Mouse (Mus musculus): Measurements from ENCODE around the gene Ccm2l. TPM values are rescaled to one million over a fixed set of nuclear protein-coding genes. Genes with fewer than 3 reads are reported as not detected.

The Ccm2l gene
- polyA plus RNA-seq, 1 experiment from 2014 or later: 2.8 TPM

DNA sequence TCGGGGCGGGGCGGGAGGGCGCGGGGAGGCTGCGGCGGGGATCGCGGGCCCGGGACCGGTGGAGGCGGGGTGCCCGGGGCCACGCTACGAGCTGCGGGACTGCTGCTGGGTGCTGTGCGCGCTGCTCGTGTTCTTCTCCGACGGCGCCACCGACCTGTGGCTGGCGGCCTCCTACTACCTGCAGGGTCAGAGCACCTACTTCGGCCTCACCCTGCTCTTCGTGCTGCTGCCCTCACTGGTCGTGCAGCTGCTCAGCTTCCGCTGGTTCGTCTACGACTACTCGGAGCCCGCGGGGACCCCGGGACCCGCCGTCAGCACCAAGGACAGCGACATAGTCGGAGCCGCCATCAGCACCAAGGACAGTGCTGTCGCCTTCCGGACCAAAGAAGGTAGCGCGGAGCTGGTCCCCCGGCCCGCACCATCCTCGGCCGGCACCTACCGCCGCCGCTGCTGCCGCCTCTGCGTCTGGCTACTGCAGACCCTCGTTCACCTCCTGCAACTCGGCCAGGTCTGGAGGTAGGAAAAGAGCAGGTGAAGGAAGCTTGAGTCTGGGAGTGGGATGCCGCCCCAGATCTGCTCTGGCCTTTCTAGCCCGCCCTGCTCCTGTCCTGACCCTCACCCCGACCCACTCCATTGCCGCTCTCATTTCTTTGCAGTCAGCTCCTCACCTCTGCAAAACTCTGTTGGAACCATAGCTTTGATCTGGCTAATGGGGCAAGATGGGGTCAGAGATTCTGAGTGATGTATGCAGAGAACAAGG lies 33.5 kb upstream of the Ccm2l start:
- H3K9me3 ChIP-seq (ENCODE audit: control insufficient read depth, low read length): no peaks in the 10 kb centered on the region
- WGBS: 3% methylated on average over 36 of the region's 58 CpGs
- H3K4me3 ChIP-seq (ENCODE audit: low read length): peak overlapping the region; percentile 48
- H3K9ac ChIP-seq (ENCODE audit: low read length): no peak overlapping the region
- ATAC-seq (ENCODE audit: low read depth): peak; percentile 80
- peak overlapping the region; percentile 72 for H3K4me2 ChIP-seq (ENCODE audit: low read depth, low read length)
- H3K27ac ChIP-seq (ENCODE audit: low read length): no peak overlapping the region
- peaks cover 4% of the 10 kb centered on the region; the same call in 1 of the 2 replicates for H3K4me1 ChIP-seq (replicated peaks; ENCODE audit: control insufficient read depth, insufficient read depth, low read length)
- H3K27me3 ChIP-seq (ENCODE audit: control insufficient read depth, insufficient read depth, low read depth, low read length): peaks cover 36% of the 10 kb centered on the region
- H3K36me3 ChIP-seq (ENCODE audit: control insufficient read depth, insufficient read depth, low read length): no peaks in the 10 kb centered on the region

DNA sequence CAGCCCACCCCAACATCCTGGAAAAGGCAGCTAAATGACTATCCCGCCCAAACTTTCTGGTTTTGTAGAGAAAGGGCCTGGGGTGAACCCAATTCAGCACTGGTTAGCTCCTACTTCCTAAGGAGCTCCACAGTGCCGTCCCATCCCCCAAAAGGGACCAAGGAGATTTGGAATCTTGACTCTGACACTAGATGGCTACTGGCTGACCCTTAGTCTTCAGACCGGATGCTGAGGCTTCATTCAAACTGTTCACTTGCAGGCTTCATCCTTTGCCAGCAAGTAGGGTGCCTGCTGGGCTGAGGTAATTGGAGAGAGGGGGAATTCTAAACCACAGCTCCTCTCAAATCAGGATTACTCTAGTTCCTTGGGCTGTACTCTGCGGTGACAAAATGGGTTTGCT lies 32.8 kb upstream of the Ccm2l start:
- H3K4me2 ChIP-seq (ENCODE audit: low read depth, low read length): no peak overlapping the region
- H3K36me3 ChIP-seq (ENCODE audit: control insufficient read depth, insufficient read depth, low read length): no peaks in the 10 kb centered on the region
- H3K27me3 ChIP-seq (ENCODE audit: control insufficient read depth, insufficient read depth, low read depth, low read length): peaks cover 36% of the 10 kb centered on the region
- WGBS: 18% methylated on average over 4 of the region's 4 CpGs
- no peak overlapping the region for H3K27ac ChIP-seq (ENCODE audit: low read length)
- H3K9me3 ChIP-seq (ENCODE audit: control insufficient read depth, low read length): no peaks in the 10 kb centered on the region
- ATAC-seq (ENCODE audit: low read depth): no peak
- H3K4me3 ChIP-seq (ENCODE audit: low read length): no peak overlapping the region
- no peak overlapping the region for H3K9ac ChIP-seq (ENCODE audit: low read length)
- H3K4me1 ChIP-seq (replicated peaks; ENCODE audit: control insufficient read depth, insufficient read depth, low read length): peaks cover 4% of the 10 kb centered on the region; the same call in 1 of the 2 replicates

DNA sequence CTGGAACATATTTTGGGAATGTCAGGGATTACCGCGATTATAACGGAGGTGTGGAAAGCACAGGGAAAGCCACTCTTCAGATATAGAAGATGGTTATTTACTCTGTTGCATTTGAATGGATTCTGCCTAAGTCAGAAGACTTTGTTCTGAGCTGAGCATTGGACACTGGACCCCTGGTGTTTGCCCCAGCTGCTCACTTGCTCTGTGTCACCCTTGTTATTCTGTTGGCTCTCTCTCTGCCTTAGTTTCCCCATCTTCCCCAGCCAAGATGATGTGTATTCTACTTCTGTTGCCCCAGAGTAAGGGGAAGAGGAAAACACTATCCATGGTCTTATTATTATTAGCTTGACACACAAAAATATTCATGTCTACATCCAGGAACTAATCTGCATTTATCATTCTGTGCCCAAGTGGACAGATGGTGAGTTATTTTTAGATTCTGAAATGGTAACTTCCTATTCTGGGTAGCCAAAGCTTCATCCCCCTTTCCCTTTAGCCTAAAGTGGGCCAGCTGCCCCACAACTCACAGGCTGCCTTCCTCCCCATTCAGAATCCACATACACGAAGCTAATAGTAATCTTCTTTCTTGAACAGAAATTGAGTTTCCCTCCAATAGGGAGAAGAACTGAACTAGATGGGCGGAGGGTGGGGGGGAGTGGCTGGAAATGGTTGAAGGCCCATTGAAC lies 32.1 kb upstream of the Ccm2l start:
- WGBS: 75% methylated on average over 5 of the region's 5 CpGs
- H3K27me3 ChIP-seq (ENCODE audit: control insufficient read depth, insufficient read depth, low read depth, low read length): peaks cover 36% of the 10 kb centered on the region

DNA sequence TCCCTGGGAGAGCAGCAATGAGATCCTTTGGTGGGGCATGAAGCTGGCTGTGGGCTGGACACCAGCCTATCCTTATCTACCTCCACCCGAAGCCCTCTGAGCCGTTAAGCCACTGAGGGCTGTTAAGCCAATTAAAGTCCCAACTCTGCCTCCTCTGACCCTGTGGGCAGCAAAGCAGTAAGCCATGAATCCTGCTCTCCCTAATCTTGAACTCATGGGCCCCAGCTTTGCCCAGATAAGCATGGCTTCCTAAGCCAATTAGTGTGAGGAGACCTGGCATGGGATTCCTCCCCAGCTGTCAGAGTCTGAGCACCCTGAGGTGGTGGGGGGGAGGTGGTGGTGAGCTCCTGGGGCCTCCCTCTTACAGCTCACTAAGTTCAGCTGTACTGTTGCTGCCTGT lies 29.1 kb upstream of the Ccm2l start:
- no peak overlapping the region for H3K4me3 ChIP-seq (ENCODE audit: low read length)
- 18% methylated on average over 2 of the region's 2 CpGs for WGBS
- H3K27me3 ChIP-seq (ENCODE audit: control insufficient read depth, insufficient read depth, low read depth, low read length): peaks cover 17% of the 10 kb centered on the region
- ATAC-seq (ENCODE audit: low read depth): no peak
- H3K4me2 ChIP-seq (ENCODE audit: low read depth, low read length): no peak overlapping the region
- H3K4me1 ChIP-seq (replicated peaks; ENCODE audit: control insufficient read depth, insufficient read depth, low read length): peaks cover 4% of the 10 kb centered on the region; the same call in 1 of the 2 replicates
- no peaks in the 10 kb centered on the region for H3K36me3 ChIP-seq (ENCODE audit: control insufficient read depth, insufficient read depth, low read length)
- no peaks in the 10 kb centered on the region for H3K9me3 ChIP-seq (ENCODE audit: control insufficient read depth, low read length)
- H3K9ac ChIP-seq (ENCODE audit: low read length): no peak overlapping the region
- H3K27ac ChIP-seq (ENCODE audit: low read length): no peak overlapping the region

More for the DNA sequence above, 32.1 kb upstream of the Ccm2l start:
- no peak for ATAC-seq (ENCODE audit: low read depth)
- Histone ChIP-seq H3K27ac (ENCODE audit: low read length) (no peak overlapping the region), H3K4me2 (ENCODE audit: low read depth, low read length) (no peak overlapping the region), H3K9ac (ENCODE audit: low read length) (no peak overlapping the region), H3K36me3 (ENCODE audit: control insufficient read depth, insufficient read depth, low read length) (no peaks in the 10 kb centered on the region), H3K9me3 (ENCODE audit: control insufficient read depth, low read length) (no peaks in the 10 kb centered on the region), H3K4me1 (replicated peaks; ENCODE audit: control insufficient read depth, insufficient read depth, low read length) (peaks cover 4% of the 10 kb centered on the region; the same call in 1 of the 2 replicates), H3K4me3 (ENCODE audit: low read length) (no peak overlapping the region)

DNA sequence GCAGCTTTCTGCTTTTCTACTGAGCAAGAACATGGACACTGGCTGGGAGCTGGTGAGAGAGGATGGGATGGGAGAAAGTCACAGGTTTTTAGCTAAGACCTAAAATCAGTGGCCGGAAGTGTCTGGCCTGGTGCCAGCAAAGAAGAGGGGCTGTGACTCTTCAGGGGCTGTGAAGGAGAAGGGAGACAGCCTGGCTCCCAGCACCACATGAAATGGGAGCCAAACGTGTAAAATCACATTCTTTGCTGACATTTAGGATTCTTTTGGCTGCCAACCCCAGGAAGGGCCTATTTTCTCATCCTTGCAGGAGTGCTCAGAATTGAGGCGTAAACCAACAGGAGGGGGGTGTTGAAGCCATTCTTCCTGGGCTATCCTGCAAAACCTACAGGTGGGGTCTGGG lies 21.9 kb upstream of the Ccm2l start:
- no peak overlapping the region for H3K9ac ChIP-seq (ENCODE audit: low read length)
- no peaks in the 10 kb centered on the region for H3K36me3 ChIP-seq (ENCODE audit: control insufficient read depth, insufficient read depth, low read length)
- ATAC-seq (ENCODE audit: low read depth): no peak
- no peaks in the 10 kb centered on the region for H3K27me3 ChIP-seq (ENCODE audit: control insufficient read depth, insufficient read depth, low read depth, low read length)
- H3K4me1 ChIP-seq (replicated peaks; ENCODE audit: control insufficient read depth, insufficient read depth, low read length): 0 out of 2 replicates have a peak, but pooled peaks cover 3% of the 10 kb centered on the region
- 20% methylated on average over 3 of the region's 3 CpGs for WGBS
- H3K27ac ChIP-seq (ENCODE audit: low read length): no peak overlapping the region
- H3K4me2 ChIP-seq (ENCODE audit: low read depth, low read length): no peak overlapping the region
- H3K4me3 ChIP-seq (ENCODE audit: low read length): no peak overlapping the region
- H3K9me3 ChIP-seq (ENCODE audit: control insufficient read depth, low read length): no peaks in the 10 kb centered on the region

DNA sequence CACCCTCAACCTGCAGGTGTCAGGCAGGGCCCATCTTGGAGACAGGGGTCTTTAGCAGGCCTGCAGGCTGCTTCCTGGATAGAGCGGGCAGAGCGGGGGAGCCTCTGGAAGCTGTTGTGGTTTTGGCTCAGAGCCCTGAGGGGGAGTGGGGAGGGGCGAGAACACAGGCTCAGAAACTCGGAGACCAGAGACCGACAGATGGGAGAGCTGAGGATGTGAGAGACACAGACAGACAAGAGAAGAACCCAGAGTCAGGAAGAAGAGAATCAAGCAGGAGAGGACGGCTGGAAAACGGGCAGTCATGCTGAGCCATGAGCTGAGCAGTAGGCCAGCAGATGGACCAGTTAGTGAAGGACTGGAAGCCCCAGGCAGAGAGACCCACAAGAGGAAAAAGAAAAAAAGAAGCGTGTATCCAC lies 19.9 kb upstream of the Ccm2l start:
- 0 out of 2 replicates have a peak, but pooled peaks have one; percentile 30 for ATAC-seq (ENCODE audit: low read depth)
- WGBS: 21% methylated on average over 8 of the region's 8 CpGs
- H3K9me3 ChIP-seq (ENCODE audit: control insufficient read depth, low read length): no peaks in the 10 kb centered on the region

DNA sequence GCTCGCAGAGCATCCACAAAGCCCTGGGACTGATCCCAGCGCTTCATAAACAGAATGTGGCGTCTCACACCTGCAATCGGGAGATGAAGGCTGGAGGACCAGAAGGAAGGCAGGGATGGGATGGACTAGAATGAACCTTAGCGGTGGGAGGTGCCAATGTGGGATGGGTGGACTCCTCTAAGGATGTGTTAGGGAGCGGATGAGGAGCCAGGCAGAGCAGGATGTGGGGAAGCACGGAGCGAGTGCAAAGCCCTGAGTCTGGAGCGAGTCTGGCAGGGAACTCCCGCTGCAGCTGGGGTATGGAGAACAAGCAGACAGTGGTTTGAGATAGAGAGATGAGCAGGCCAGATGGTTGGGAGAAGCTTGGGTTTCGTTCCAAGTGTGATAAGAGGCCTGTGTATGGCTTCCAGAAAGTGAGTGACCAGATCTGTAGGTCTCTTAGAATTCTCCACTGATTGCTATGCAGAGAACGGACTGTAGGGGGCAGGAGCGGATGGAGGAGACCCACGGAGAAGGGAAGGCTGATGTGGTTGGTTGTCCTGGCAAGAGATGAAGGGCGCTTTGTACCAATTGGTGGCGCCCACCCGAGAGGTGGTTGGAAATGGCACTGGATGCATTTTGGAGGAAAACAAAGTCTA lies 17.8 kb upstream of the Ccm2l start:
- WGBS: 35% methylated on average over 17 of the region's 17 CpGs
- Histone ChIP-seq H3K9ac (ENCODE audit: low read length) (no peak overlapping the region), H3K27ac (ENCODE audit: low read length) (no peak overlapping the region), H3K4me1 (replicated peaks; ENCODE audit: control insufficient read depth, insufficient read depth, low read length) (peaks cover 8% of the 10 kb centered on the region; the same call in 1 of the 2 replicates), H3K27me3 (ENCODE audit: control insufficient read depth, insufficient read depth, low read depth, low read length) (peaks cover 12% of the 10 kb centered on the region), H3K36me3 (ENCODE audit: control insufficient read depth, insufficient read depth, low read length) (no peaks in the 10 kb centered on the region), H3K4me3 (ENCODE audit: low read length) (no peak overlapping the region), H3K9me3 (ENCODE audit: control insufficient read depth, low read length) (no peaks in the 10 kb centered on the region), H3K4me2 (ENCODE audit: low read depth, low read length) (no peak overlapping the region)
- ATAC-seq (ENCODE audit: low read depth): no peak

More for the DNA sequence above, 19.9 kb upstream of the Ccm2l start:
- Histone ChIP-seq H3K36me3 (ENCODE audit: control insufficient read depth, insufficient read depth, low read length) (no peaks in the 10 kb centered on the region), H3K27ac (ENCODE audit: low read length) (no peak overlapping the region), H3K4me2 (ENCODE audit: low read depth, low read length) (no peak overlapping the region), H3K4me3 (ENCODE audit: low read length) (no peak overlapping the region), H3K4me1 (replicated peaks; ENCODE audit: control insufficient read depth, insufficient read depth, low read length) (peaks cover 8% of the 10 kb centered on the region; the same call in 1 of the 2 replicates), H3K9ac (ENCODE audit: low read length) (no peak overlapping the region), H3K27me3 (ENCODE audit: control insufficient read depth, insufficient read depth, low read depth, low read length) (no peaks in the 10 kb centered on the region)

DNA sequence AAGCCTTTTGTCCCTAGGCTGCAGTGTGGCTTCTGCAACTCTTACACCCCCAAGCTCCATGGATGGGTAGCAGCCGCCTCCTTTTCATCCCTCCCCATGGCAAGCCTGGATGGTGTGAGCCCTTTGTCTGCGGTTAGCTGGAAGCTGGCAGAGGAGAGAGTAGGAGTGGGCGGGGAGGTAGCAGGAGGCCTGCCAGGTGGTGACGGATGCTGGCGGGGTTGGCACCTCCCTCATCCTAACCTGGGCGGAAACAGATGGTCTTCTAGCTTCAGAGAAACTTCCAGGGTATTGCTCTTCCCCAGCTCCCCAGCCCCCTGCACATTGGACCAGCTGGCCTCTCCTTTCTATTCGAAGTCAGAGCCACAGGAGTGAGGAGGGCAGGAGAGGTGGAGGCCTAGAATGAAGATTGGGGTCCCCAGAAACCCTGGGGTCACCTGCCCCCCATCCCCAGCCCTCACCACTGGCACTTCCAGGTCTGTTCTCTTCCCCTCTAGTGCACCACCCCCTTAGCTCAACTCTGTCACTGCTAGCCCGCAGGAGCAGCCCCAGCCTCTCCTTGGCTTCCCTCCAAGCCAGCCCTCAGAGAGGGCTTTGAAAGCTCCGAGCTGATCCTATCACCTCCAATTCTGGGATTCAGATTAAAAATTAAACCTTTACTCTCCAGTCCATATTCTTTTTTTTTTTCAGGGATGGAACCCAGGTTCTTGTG lies 16.3 kb upstream of the Ccm2l start:
- no peak for ATAC-seq (ENCODE audit: low read depth)
- no peak overlapping the region for H3K4me3 ChIP-seq (ENCODE audit: low read length)
- no peaks in the 10 kb centered on the region for H3K9me3 ChIP-seq (ENCODE audit: control insufficient read depth, low read length)
- 24% methylated on average over 9 of the region's 9 CpGs for WGBS
- no peak overlapping the region for H3K27ac ChIP-seq (ENCODE audit: low read length)
- H3K9ac ChIP-seq (ENCODE audit: low read length): no peak overlapping the region
- H3K27me3 ChIP-seq (ENCODE audit: control insufficient read depth, insufficient read depth, low read depth, low read length): peaks cover 21% of the 10 kb centered on the region
- H3K4me1 ChIP-seq (replicated peaks; ENCODE audit: control insufficient read depth, insufficient read depth, low read length): peaks cover 6% of the 10 kb centered on the region; the same call in 1 of the 2 replicates
- no peaks in the 10 kb centered on the region for H3K36me3 ChIP-seq (ENCODE audit: control insufficient read depth, insufficient read depth, low read length)
- no peak overlapping the region for H3K4me2 ChIP-seq (ENCODE audit: low read depth, low read length)
